Mouse (Mus musculus) brain, embryonic 14.5 days (tissue): ENCODE data around the gene Dach1. TPM values are rescaled to one million over a fixed set of nuclear protein-coding genes. Genes with fewer than 3 reads are reported as not detected.

Source experiments
- DNase-seq: peaks from one replicate; pipeline ENCODE4 v3.0.0-alpha.2; 2011; ENCODE audit warnings: low read depth
- CTCF ChIP-seq: fragments of 200-500 bp; IDR thresholded peaks from 2 replicates; pipeline ENCODE4 v1.5.1; 2012; ENCODE audit warnings: inconsistent platforms, mild to moderate bottlenecking, moderate library complexity, borderline replicate concordance; ENCODE audit not compliant: insufficient read depth, insufficient read length; ENCODE audit errors: extremely low read depth
- POLR2A ChIP-seq: fragments of 200-500 bp; IDR thresholded peaks from 2 replicates; pipeline ENCODE4 v1.6.1; 2012; ENCODE audit warnings: mild to moderate bottlenecking, inconsistent platforms, borderline replicate concordance; ENCODE audit not compliant: poor library complexity, insufficient read depth, insufficient read length, severe bottlenecking; ENCODE audit errors: extremely low read depth
- polyA plus RNA-seq: library from polyadenylated mRNA; depleted of rRNA; stranded (reverse); fragments of >200 nt; gene quantifications from 2 replicates; pipeline ENCODE4 v1.2.3, GENCODE M21; 2012

Gene Dach1
- polyA plus RNA-seq, 1 experiment: 23.1 TPM

GRCm38 (mm10) chr14:97754400-97754799 lies 415.2 kb downstream of the Dach1 start:
- TF ChIP-seq CTCF (no peak), POLR2A (no peak)
- peak; percentile 77 for DNase-seq

- no peak for TF ChIP-seq CTCF
- TF ChIP-seq POLR2A: no peak
Observed at GRCm38 (mm10) chr14:97753973-97754372, 415.6 kb downstream of the Dach1 start.

GRCm38 (mm10) chr14:97743252-97743651 lies 426.3 kb downstream of the Dach1 start:
- DNase-seq: no peak
- no peak for TF ChIP-seq CTCF

More at GRCm38 (mm10) chr14:97753973-97754372, 415.6 kb downstream of the Dach1 start:
- no peak for DNase-seq

GRCm38 (mm10) chr14:97742785-97743184 lies 426.8 kb downstream of the Dach1 start:
- TF ChIP-seq CTCF (no peak), POLR2A (no peak)
- DNase-seq: no peak
